In genomic region chr11:100047193-100047592, GRCm38 (mm10) we compare ENCODE assay signal across 27 mouse cellular contexts. TPM values are rescaled to one million over a fixed set of nuclear protein-coding genes. Genes with fewer than 3 reads are reported as not detected.
DNase-seq lines count a peak whose midpoint lies in the region; ATAC-seq and TF ChIP-seq lines count a peak whose summit lies in the region.
"Had no signal": no experiment of that assay in that cellular context is flagged by ENCODE, and none has a peak within 500 bp of the region (broad histone marks: within the 10 kb centered on the region; RNA-seq: fewer than 3 reads in every experiment).

No protein-coding gene starts in this region.

- H3K9ac ChIP-seq in intestine, embryonic 15.5 days: no peak overlapping the region
- H3K9ac ChIP-seq in intestine, embryonic 16.5 days (ENCODE audit: low read depth, low read length): no peak overlapping the region
- no peak overlapping the region for H3K9ac ChIP-seq in intestine, postnatal 0 days (ENCODE audit: low read depth, low read length)
- H3K9ac ChIP-seq in forebrain, postnatal 0 days: no peak overlapping the region

- no peak overlapping the region for H3K4me3 ChIP-seq in intestine, embryonic 15.5 days (replicated peaks)
- no peak overlapping the region for H3K4me3 ChIP-seq in intestine, embryonic 16.5 days (ENCODE audit: low read length)
- H3K4me3 ChIP-seq in intestine, postnatal 0 days (ENCODE audit: low read depth, low read length): no peak overlapping the region
- no peak overlapping the region for H3K4me3 ChIP-seq in forebrain, postnatal 0 days (ENCODE audit: low read depth, low read length)

- H3K4me2 ChIP-seq in intestine, embryonic 15.5 days (replicated peaks): no peak overlapping the region
- no peak overlapping the region for H3K4me2 ChIP-seq in intestine, embryonic 16.5 days (ENCODE audit: low read depth, low read length)
- H3K4me2 ChIP-seq in intestine, postnatal 0 days (replicated peaks; ENCODE audit: low read depth): no peak overlapping the region
- H3K4me2 ChIP-seq in forebrain, postnatal 0 days (ENCODE audit: low read depth): no peak overlapping the region

- no peak for TF ChIP-seq CTCF in intestine, postnatal 0 days (IDR thresholded peaks at IDR 0.05; ENCODE audit: low read depth)
- no peak for TF ChIP-seq CTCF in forebrain, postnatal 0 days (IDR thresholded peaks at IDR 0.05; ENCODE audit: low read depth)

- DNase-seq in forebrain, postnatal 0 days: no peak
- DNase-seq in right cerebral cortex, postnatal 4 days: no peak
- no peak for DNase-seq in frontal cortex, postnatal 25 days (ENCODE audit: low spot score in 2 of 2)
- DNase-seq: adrenal gland, adult 2 months; adrenal gland, adult 8-10 months; adrenal gland, postnatal 10 days; adrenal gland, postnatal 14 days; adrenal gland, postnatal 25 days; adrenal gland, postnatal 36 days; B cell, adult 2 months; cerebellum, adult 11 months; cerebellum, adult 11-12 months; cerebellum, adult 18-20 months had no signal

- 67% methylated on average over 2 of the region's 2 CpGs for WGBS in intestine, embryonic 15.5 days
- WGBS in intestine, embryonic 16.5 days: 53% methylated on average over 2 of the region's 2 CpGs
- 36% methylated on average over 2 of the region's 2 CpGs for WGBS in intestine, postnatal 0 days
- WGBS in forebrain, postnatal 0 days: 84% methylated on average over 2 of the region's 2 CpGs

- H3K9me3 ChIP-seq in intestine, embryonic 15.5 days: no peaks in the 10 kb centered on the region
- H3K9me3 ChIP-seq in intestine, embryonic 16.5 days (ENCODE audit: control insufficient read depth, low read length): no peaks in the 10 kb centered on the region
- no peaks in the 10 kb centered on the region for H3K9me3 ChIP-seq in intestine, postnatal 0 days (ENCODE audit: control insufficient read depth)
- no peaks in the 10 kb centered on the region for H3K9me3 ChIP-seq in forebrain, postnatal 0 days (ENCODE audit: low read length)

- no peak overlapping the region for H3K27ac ChIP-seq in intestine, embryonic 15.5 days
- H3K27ac ChIP-seq in intestine, embryonic 16.5 days (ENCODE audit: low read length): no peak overlapping the region
- H3K27ac ChIP-seq in intestine, postnatal 0 days (ENCODE audit: low read depth, low read length): no peak overlapping the region
- H3K27ac ChIP-seq in forebrain, postnatal 0 days (ENCODE audit: low read depth, low read length): no peak overlapping the region

- H3K4me1 ChIP-seq in intestine, embryonic 15.5 days (replicated peaks): 0 out of 2 replicates have a peak, but pooled peaks cover 3% of the 10 kb centered on the region
- no peaks in the 10 kb centered on the region for H3K4me1 ChIP-seq in intestine, embryonic 16.5 days (ENCODE audit: control insufficient read depth, insufficient read depth, low read length)
- peaks cover 5% of the 10 kb centered on the region; the same call in 1 of the 2 replicates for H3K4me1 ChIP-seq in intestine, postnatal 0 days (replicated peaks; ENCODE audit: control insufficient read depth, insufficient read depth, low read length)
- H3K4me1 ChIP-seq in forebrain, postnatal 0 days (ENCODE audit: insufficient read depth): no peaks in the 10 kb centered on the region

- no peaks in the 10 kb centered on the region for H3K36me3 ChIP-seq in intestine, embryonic 15.5 days
- no peaks in the 10 kb centered on the region for H3K36me3 ChIP-seq in intestine, embryonic 16.5 days (ENCODE audit: control insufficient read depth, insufficient read depth, low read length)
- no peaks in the 10 kb centered on the region for H3K36me3 ChIP-seq in intestine, postnatal 0 days (ENCODE audit: control insufficient read depth, insufficient read depth)
- no peaks in the 10 kb centered on the region for H3K36me3 ChIP-seq in forebrain, postnatal 0 days (ENCODE audit: insufficient read depth)
- H3K36me3 ChIP-seq: G1E had no signal

- no peaks in the 10 kb centered on the region for H3K27me3 ChIP-seq in intestine, embryonic 15.5 days (replicated peaks)
- no peaks in the 10 kb centered on the region for H3K27me3 ChIP-seq in intestine, embryonic 16.5 days (replicated peaks; ENCODE audit: control insufficient read depth, insufficient read depth, low read length)
- H3K27me3 ChIP-seq in intestine, postnatal 0 days (replicated peaks; ENCODE audit: control insufficient read depth, insufficient read depth, low read length): peaks cover 8% of the 10 kb centered on the region
- no peaks in the 10 kb centered on the region for H3K27me3 ChIP-seq in forebrain, postnatal 0 days (ENCODE audit: insufficient read depth, low read length)

- peak; percentile 78; the same call in 1 of the 2 replicates for ATAC-seq in intestine, embryonic 15.5 days
- peak; percentile 90 for ATAC-seq in intestine, embryonic 16.5 days
- ATAC-seq in intestine, postnatal 0 days: peak; percentile 53; the same call in 1 of the 2 replicates
- no peak for ATAC-seq in forebrain, postnatal 0 days
- ATAC-seq: activated CD4-positive, CD25-positive, alpha-beta regulatory T cell, adult 4 months; CD4-positive, CD25-positive, alpha-beta regulatory T cell, adult 4 months; Patski had no signal

RNA-seq across cellular contexts. Expression of gene Krt31, which starts 3.2 kb away (rescaled TPM):
- not detected in 2 replicates for polyA plus RNA-seq in intestine, embryonic 15.5 days (2015; fragmentation: Nextera tagmentation; extraction: Ambion mirVana)
- not detected in 2 replicates for polyA plus RNA-seq in intestine, embryonic 16.5 days (2015; fragmentation: Nextera tagmentation; extraction: Ambion mirVana)
- polyA plus RNA-seq in intestine, postnatal 0 days (2015; fragmentation: Nextera tagmentation; extraction: Ambion mirVana): 0.07 TPM in 1 of 2 replicates, not detected in the other
- total RNA-seq in forebrain, postnatal 0 days (2014; rRNA removed): not detected in 2 replicates
- not detected in 2 replicates for polyA plus RNA-seq in forebrain, postnatal 0 days (2015; fragmentation: Nextera tagmentation; extraction: Ambion mirVana)
- total RNA-seq: adrenal gland, adult 18-20 months; adrenal gland, adult 2 months; adrenal gland, adult 8-10 months; adrenal gland, postnatal 10 days; adrenal gland, postnatal 14 days; adrenal gland, postnatal 25 days; adrenal gland, postnatal 36 days; adrenal gland, postnatal 4 days; CH12.LX; ES-E14; G1E; MEL had no signal
- polyA plus RNA-seq: activated CD4-positive, CD25-positive, alpha-beta regulatory T cell, adult 4 months; adrenal gland, adult 2 months; brain, embryonic 14.5 days; C2C12; CD4-positive, CD25-positive, alpha-beta regulatory T cell, adult 4 months; G1E; Patski had no signal

RNA-seq across cellular contexts. Expression of gene Krt34, which starts 5.8 kb away (rescaled TPM):
- polyA plus RNA-seq in intestine, embryonic 15.5 days (2015; fragmentation: Nextera tagmentation; extraction: Ambion mirVana): not detected in 2 replicates
- not detected in 2 replicates for polyA plus RNA-seq in intestine, embryonic 16.5 days (2015; fragmentation: Nextera tagmentation; extraction: Ambion mirVana)
- polyA plus RNA-seq in intestine, postnatal 0 days (2015; fragmentation: Nextera tagmentation; extraction: Ambion mirVana): not detected in 2 replicates
- not detected in 2 replicates for total RNA-seq in forebrain, postnatal 0 days (2014; rRNA removed)
- 0.10 TPM in 1 of 2 replicates, not detected in the other for polyA plus RNA-seq in forebrain, postnatal 0 days (2015; fragmentation: Nextera tagmentation; extraction: Ambion mirVana)
- total RNA-seq: adrenal gland, adult 18-20 months; adrenal gland, adult 2 months; adrenal gland, adult 8-10 months; adrenal gland, postnatal 10 days; adrenal gland, postnatal 14 days; adrenal gland, postnatal 25 days; adrenal gland, postnatal 36 days; adrenal gland, postnatal 4 days; CH12.LX; ES-E14; G1E; MEL had no signal
- polyA plus RNA-seq: activated CD4-positive, CD25-positive, alpha-beta regulatory T cell, adult 4 months; adrenal gland, adult 2 months; brain, embryonic 14.5 days; C2C12; CD4-positive, CD25-positive, alpha-beta regulatory T cell, adult 4 months; G1E; Patski had no signal

RNA-seq across cellular contexts. Expression of gene Krt33b, which starts 17.5 kb away (rescaled TPM):
- polyA plus RNA-seq in intestine, embryonic 15.5 days (2015; fragmentation: Nextera tagmentation; extraction: Ambion mirVana): 0.09 TPM in 1 of 2 replicates, not detected in the other
- polyA plus RNA-seq in intestine, embryonic 16.5 days (2015; fragmentation: Nextera tagmentation; extraction: Ambion mirVana): not detected in 2 replicates
- not detected in 2 replicates for polyA plus RNA-seq in intestine, postnatal 0 days (2015; fragmentation: Nextera tagmentation; extraction: Ambion mirVana)
- not detected in 2 replicates for total RNA-seq in forebrain, postnatal 0 days (2014; rRNA removed)
- polyA plus RNA-seq in forebrain, postnatal 0 days (2015; fragmentation: Nextera tagmentation; extraction: Ambion mirVana): not detected in 2 replicates
- total RNA-seq: adrenal gland, adult 18-20 months; adrenal gland, adult 2 months; adrenal gland, adult 8-10 months; adrenal gland, postnatal 10 days; adrenal gland, postnatal 14 days; adrenal gland, postnatal 25 days; adrenal gland, postnatal 36 days; adrenal gland, postnatal 4 days; CH12.LX; ES-E14; G1E; MEL had no signal
- polyA plus RNA-seq: activated CD4-positive, CD25-positive, alpha-beta regulatory T cell, adult 4 months; adrenal gland, adult 2 months; C2C12; CD4-positive, CD25-positive, alpha-beta regulatory T cell, adult 4 months; G1E had no signal

RNA-seq across cellular contexts. Expression of gene Krt33a, which starts 31.2 kb away (rescaled TPM):
- polyA plus RNA-seq in intestine, embryonic 15.5 days (2015; fragmentation: Nextera tagmentation; extraction: Ambion mirVana): not detected in 2 replicates
- polyA plus RNA-seq in intestine, embryonic 16.5 days (2015; fragmentation: Nextera tagmentation; extraction: Ambion mirVana): not detected in 2 replicates
- not detected in 2 replicates for polyA plus RNA-seq in intestine, postnatal 0 days (2015; fragmentation: Nextera tagmentation; extraction: Ambion mirVana)
- 0.15 TPM in 1 of 2 replicates, not detected in the other for total RNA-seq in forebrain, postnatal 0 days (2014; rRNA removed)
- not detected in 2 replicates for polyA plus RNA-seq in forebrain, postnatal 0 days (2015; fragmentation: Nextera tagmentation; extraction: Ambion mirVana)
- total RNA-seq: adrenal gland, adult 18-20 months; adrenal gland, adult 2 months; adrenal gland, adult 8-10 months; adrenal gland, postnatal 10 days; adrenal gland, postnatal 14 days; adrenal gland, postnatal 25 days; adrenal gland, postnatal 36 days; adrenal gland, postnatal 4 days; CH12.LX; ES-E14; G1E; MEL had no signal
- polyA plus RNA-seq: activated CD4-positive, CD25-positive, alpha-beta regulatory T cell, adult 4 months; adrenal gland, adult 2 months; brain, embryonic 14.5 days; CD4-positive, CD25-positive, alpha-beta regulatory T cell, adult 4 months; G1E; Patski had no signal

RNA-seq across cellular contexts. Expression of gene Krt32, which starts 40.8 kb away (rescaled TPM):
- 0.11 TPM in 1 of 2 replicates, not detected in the other for polyA plus RNA-seq in intestine, embryonic 15.5 days (2015; fragmentation: Nextera tagmentation; extraction: Ambion mirVana)
- polyA plus RNA-seq in intestine, embryonic 16.5 days (2015; fragmentation: Nextera tagmentation; extraction: Ambion mirVana): not detected in 2 replicates
- not detected in 2 replicates for polyA plus RNA-seq in intestine, postnatal 0 days (2015; fragmentation: Nextera tagmentation; extraction: Ambion mirVana)
- not detected in 2 replicates for total RNA-seq in forebrain, postnatal 0 days (2014; rRNA removed)
- polyA plus RNA-seq in forebrain, postnatal 0 days (2015; fragmentation: Nextera tagmentation; extraction: Ambion mirVana): not detected in 2 replicates
- total RNA-seq: adrenal gland, adult 18-20 months; adrenal gland, adult 2 months; adrenal gland, adult 8-10 months; adrenal gland, postnatal 10 days; adrenal gland, postnatal 14 days; adrenal gland, postnatal 25 days; adrenal gland, postnatal 36 days; adrenal gland, postnatal 4 days; CH12.LX; ES-E14; G1E; MEL had no signal
- polyA plus RNA-seq: activated CD4-positive, CD25-positive, alpha-beta regulatory T cell, adult 4 months; adrenal gland, adult 2 months; brain, embryonic 14.5 days; C2C12; CD4-positive, CD25-positive, alpha-beta regulatory T cell, adult 4 months; G1E; Patski had no signal
